Mouse (Mus musculus) cerebellum, postnatal 10 days (tissue): Measurements from ENCODE around the gene Wfdc9.
A peak's percentile ranks its signal among the peaks of the same experiment; 100 is the strongest.

Experiments
- DNase-seq, 2 experiments: peaks; one replicate each; pipeline ENCODE4 v3.0.0; 2021; ENCODE audit warnings: mixed read lengths in 2 of 2

The Wfdc9 gene

GRCm38 (mm10) chr2:164656483-164656882, at the start of gene Wfdc9:
Wfdc9 (minus strand) TSS chr2:164656583.
- DNase-seq = no peak

- no peak for DNase-seq
Measured at GRCm38 (mm10) chr2:164705991-164706390, 49.6 kb upstream of the Wfdc9 start.

DNA sequence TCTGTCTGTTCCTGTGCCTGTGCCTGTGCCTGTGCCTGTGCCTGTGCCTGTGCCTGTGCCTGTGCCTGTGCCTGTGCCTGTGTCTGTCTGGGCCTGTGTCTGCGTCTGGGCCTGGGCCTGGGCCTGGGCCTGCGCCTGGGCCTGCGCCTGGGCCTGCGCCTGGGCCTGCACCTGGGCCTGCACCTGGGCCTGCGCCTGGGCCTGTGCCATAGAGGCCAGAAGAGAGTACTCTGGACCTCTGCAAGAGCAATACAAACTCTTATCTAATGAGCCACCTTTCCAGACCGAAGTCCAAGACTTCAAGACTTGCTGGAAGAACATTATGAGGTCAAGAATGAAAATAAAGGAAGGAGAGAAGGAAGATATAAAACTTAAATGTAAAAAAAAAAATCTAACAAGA, 48.9 kb upstream of the Wfdc9 start:
- no peak for DNase-seq

DNA sequence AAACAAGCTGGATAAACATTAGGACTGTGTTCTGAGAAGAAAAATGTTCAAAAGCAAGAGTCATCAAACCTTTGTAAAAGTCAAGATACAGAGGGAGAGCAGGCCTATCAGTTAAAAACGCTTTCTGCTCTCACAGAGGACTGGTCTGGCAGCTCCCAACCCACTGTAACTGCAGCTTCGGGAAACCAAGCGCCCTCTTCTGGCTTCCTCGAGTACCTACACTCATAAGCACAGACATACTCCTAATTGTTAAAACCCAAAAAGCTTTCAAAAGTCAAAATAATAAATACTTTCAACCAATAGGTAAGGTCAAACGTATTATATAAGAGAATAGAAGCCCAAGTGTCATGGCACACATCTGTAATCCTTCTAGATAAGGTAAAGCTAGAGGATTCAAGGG, 47.9 kb upstream of the Wfdc9 start:
- DNase-seq = no peak

DNA sequence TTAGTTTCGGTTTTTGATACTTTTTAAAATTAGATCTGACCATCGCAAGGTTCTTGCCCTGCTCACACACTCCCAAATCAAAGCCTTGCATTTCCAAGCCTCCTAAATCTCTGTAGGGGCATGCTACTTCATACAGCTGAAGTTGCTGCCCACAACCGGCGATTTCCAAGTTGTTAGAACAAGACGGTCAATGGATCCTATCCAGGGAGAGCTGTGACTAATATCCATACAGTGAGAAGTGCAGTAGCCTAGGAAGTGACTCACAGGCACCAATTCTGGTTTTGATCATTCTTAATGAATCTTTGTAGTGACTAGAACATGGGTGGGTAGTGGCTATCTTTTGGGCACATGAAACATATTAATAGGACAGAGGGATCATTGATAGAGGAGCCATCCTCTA, 45.4 kb upstream of the Wfdc9 start:
- no peak for DNase-seq

DNA sequence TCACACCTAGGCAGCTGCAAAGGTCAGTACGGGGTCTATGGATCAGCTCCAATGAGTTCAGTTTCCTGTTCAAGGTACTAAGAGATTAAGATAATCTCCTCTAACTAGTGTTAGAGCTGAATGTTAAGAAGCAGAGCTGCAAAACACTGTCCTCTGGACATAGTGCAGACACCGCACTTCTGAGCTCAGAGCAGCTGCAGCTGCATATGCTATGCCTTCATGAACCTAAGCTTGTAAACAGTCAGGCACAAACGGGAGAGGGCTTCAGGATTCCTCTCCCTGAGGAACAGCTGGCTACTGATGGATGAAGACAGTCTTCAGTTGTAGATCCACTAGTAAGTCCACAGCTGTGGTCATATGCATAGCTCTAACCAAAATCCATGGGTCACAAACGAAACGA, 44.6 kb upstream of the Wfdc9 start:
- no peak for DNase-seq

GRCm38 (mm10) chr2:164698201-164698600, 41.8 kb upstream of the Wfdc9 start, which contains the start of gene Spint4:
Spint4 (plus strand) TSS chr2:164698501.
- DNase-seq = no peak

DNA sequence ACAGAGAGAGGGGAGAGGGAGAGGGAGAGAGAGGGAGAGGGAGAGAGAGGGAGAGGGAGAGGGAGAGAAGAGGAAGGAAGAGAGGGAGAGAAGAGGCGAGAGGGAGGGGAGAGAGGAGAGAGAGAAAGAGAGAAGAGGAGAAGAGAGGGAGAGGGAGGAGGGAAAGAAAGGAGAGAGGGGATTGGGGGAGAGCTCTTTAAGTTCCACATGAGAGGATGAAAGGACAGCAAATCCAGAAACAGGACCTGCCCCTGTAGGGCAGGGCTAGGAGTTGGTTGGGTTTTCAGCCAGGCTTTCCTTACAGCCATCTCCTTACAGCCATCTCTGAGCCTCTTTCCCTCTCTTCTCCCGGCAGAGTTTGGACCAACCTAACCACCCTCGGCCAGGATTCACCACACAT, 28.4 kb upstream of the Wfdc9 start, which contains the start of gene Wfdc13:
Gene Wfdc13, plus strand, starts transcription at position 301 of the 400 bp plus-strand sequence.
- DNase-seq = no peak

GRCm38 (mm10) chr2:164679906-164680305, 23.5 kb upstream of the Wfdc9 start:
- DNase-seq = peak in 1 of 2 experiments; percentile 9

- peak; percentile 87 to 88 for DNase-seq
Measured at GRCm38 (mm10) chr2:164678848-164679625, 22.7 kb upstream of the Wfdc9 start.

DNA sequence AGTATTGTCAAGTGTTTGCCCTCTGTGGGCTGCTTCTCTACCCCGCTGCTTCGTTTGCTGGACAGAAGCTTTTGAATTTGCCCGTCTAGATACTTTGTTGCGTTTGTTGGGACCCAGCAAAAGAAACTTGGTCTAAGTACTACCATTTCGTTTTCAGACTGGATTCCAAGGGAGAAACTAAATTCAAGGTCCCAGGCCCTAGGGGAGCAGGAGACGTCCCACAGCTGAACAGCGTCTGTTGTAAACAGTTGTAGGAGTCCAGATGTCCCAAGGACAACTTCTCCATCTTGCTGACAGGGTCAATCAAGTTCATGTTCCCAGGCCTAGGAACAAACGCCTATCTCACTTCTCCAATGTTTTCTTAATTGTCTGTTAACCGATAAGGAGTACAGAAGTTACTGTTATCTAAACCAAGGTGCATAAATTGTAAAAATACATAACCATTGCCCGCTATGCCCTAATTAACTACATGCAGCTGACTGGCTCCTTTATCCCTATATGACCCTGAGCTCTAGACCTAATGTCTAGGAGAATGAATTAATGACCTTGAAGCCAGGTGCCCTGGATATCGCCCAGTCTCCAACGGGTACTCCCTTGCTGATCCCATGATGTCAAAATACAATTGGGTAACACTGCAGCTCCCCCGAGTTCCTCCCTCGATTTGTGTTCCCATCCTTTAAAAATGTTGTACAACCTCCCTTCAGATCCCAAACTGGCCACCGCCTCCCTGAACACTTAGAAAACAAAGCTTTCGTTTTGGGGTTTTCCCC, 20.7 kb upstream of the Wfdc9 start:
- DNase-seq = no peak

DNA sequence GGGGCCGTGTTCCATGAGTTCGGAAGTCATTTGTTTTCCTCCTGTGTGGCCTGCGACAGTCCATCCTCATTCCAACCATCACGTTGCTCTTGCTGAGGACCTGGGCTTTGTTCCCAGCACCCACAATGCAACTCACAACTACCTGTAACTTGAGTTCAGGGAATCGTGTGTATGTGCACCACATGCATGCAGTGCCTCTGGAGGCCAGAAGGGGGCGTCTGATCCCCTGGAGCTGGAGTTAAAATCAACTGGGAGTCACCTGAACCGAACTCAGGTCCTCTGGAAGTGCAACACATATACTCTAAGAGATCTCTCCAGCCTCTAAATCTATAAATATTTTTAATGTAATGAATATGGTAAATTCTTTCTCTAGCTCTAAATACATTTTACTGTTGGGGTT, 19.7 kb upstream of the Wfdc9 start:
- DNase-seq = no peak

DNA sequence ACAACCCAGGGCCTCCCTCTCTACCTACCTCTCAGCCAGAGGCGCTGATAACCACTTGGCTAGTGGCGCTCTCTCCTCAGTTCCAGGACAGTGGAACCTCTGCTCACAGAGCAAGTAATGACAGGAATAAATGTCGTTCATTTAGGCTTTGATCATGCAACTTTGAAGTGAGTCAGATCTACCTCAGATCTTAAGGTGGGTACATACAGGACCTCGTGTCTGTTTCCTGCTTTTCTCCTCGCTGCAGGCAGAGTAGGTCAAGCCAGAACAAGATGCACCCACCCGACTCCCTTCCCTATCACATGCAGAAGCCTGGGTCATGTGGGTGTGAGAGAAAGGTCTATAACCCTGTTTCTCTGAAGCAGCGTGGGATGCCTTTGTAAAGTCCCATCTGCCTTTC, 17.6 kb upstream of the Wfdc9 start, which contains the start of gene Wfdc11:
Gene Wfdc11, minus strand, starts transcription at position 101 of the 400 bp plus-strand sequence.
- no peak for DNase-seq

DNA sequence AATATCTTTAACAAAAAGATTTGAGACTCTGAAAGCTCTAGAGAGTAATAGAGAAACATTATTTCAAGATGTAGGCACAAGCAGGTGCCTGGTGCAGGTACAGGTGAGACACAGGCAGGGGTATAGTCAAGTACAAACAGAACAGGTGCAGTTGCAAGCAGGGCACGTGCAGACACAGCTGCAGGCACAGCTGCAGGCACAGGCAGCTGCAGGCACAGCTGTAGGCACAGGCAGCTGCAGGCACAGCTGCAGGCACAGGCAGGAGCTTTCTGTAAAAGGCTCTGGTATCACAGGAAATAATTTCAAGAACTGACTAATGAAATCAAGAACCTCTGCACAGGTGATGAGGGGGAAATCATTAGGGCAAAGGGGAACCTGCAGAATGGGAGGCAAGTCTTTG, 14.6 kb upstream of the Wfdc9 start:
- DNase-seq = no peak

DNA sequence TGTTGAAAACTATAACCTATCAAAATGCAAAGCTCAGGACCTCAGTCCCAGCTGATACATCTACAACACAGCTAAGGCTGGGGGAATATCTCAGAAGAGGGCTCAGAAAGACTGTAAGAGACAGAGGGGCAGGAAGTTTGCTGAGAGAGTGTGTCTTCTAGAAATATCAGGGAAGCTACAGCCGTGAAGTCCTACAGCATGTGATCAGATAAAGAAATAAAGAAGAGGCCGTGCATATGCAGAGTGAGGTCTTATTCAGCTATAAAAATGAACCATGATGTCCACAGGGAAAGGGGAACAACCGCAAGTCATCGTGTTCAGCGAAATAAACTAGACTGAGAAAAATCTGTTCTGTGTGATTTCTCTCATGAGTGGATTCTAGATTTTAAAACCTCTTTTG, 13.9 kb upstream of the Wfdc9 start:
- DNase-seq = no peak

DNA sequence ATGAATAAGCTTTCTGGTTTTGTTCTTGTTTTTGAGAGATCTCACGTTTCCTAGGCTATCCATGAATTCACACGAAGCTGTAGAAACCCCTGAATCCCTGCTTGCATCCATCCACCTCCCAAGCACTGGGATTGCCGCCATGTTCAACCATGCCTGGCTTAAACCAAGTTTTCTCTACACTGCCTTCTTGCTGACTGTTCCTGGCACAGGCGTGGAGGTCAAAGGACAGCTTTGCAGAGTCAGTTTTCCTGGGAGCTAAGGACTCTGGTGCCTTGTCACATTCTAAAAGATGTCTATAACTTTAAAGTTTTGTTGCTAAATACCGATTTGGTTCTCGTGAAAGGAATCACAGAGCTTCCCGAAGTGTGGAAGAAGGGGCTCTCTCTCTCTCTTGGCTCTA, 8.5 kb upstream of the Wfdc9 start:
- no peak for DNase-seq

- peak; percentile 73 to 79 for DNase-seq
Measured at GRCm38 (mm10) chr2:164655858-164656257, 525 bp downstream of the Wfdc9 start, which contains the start of gene Wfdc10. Wfdc10 (plus strand) TSS chr2:164656046.

DNA sequence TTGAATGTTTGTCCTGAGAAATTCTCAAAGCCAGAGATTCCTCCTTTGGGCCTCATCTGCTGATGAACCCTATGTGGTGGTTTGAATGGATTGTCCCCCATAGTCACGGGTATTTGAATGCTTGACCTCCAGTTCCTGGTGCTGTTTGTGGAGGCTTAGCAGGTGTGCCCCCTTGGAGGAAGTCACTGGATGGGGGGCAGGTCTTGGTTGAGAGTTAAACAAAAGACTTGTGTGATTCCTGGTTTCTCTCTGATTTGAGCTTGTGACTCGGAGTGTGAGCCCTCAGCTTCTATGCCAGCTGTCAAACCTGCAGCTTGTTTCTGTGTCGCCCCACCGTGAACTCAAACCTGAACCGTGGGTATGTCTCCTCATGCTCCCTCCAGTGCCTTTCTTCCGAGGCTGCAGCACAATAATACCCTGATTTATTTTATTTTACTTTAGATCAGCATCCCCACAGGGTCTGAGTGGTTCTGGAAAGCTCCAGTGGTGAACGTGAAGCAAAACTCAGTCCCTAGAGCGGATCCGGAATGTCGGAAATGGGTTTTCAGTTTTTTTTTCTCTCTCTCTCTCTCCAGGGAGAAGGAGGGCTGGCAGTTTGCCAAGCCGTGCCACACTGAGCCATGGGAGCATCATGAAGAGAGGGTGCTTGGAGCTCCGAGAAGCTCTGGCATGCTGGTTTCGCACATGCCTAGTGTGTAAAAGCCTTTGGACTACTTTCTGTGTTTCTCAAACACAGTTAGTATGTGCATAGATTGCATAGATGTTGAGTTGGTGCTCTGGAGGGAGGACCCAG, 14.3 kb downstream of the Wfdc9 start:
- peak; percentile 17 to 25 for DNase-seq

DNA sequence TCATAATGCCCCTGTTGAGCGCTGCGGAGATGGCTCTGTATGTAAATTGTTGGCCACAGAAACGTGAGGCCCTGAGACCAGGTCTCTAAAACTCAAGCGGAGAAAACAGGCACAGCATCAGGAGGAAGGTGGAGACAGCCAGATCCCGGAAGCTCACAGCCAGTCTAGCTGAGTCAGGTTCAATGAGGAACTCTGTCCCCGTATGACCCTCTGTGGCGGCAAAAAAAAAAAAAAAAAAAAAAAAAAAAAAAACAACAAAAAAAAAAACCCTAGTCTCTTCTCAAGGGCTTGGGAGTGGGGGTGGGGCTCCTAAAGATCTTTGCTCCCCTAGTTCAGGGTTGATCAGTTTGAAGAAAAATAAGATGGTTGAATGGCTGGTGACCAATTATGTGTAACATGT, 15.3 kb downstream of the Wfdc9 start:
- no peak for DNase-seq

DNA sequence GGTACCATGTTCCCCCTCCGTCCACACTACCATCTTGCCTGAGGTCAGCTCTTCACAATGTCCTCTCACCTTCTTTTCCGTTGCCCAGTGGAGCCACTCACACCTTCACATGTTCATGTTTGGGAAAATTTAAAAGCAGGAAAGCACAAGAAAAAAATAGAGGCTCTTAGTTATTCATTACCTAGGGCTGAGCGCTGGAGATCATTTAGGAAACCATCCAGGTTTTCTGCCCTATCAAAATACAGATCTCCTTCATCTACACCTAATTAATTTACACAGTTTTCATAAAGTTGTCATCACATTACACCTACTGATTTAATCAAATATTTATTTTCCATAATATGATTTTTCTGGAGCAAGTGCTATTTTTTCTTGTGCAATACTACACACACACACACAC, 17.7 kb downstream of the Wfdc9 start, which contains the start of gene Wfdc16:
Gene Wfdc16, minus strand, starts transcription at position 101 of the 400 bp plus-strand sequence.
- no peak for DNase-seq

DNA sequence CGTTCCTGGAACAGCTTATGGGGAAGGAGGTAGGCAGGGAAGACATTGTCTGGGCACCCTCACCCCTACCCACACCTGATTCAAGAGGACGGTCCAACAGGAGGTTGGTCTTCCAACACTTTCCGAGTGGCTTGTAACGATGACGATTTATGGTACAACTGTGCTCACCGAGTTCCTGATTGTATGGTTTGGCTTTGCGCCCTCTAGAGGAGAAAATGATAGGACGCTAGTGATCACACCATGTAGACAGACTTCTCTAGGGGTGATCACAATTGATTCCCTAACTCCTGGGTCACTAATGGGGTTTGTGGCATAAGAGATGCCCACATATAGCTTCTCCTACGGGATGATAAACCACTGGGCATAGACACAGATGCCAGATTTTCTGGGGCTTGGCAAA, 21.1 kb downstream of the Wfdc9 start:
- DNase-seq = no peak

DNA sequence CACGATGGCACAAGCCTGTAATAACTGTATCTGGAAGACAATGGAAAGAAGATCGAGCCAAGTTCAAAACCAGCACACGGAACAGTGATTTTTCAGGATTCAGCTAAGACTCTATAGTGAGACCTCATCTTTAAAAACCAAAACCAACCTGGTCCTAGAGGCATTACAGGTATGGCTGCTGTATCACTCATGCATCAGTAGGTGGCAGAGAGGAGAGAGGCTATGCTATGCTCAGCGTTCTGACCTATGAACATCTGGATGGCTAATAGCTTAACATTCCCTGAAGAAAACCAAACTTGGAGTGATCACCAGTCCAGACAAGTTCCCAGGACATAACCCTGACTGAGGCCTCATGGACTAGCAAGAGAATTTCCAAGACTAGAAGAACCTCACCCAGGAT, 34.6 kb downstream of the Wfdc9 start:
- no peak for DNase-seq

GRCm38 (mm10) chr2:164619050-164619449, 37.3 kb downstream of the Wfdc9 start:
- DNase-seq = no peak
